Mouse (Mus musculus) left cerebral cortex, adult 11 months (tissue): ENCODE measurements around the gene Phospho1.

Experiments used
- DNase-seq: peaks from one replicate; pipeline ENCODE4 v3.0.0; 2022; ENCODE audit warnings: low spot score

Gene Phospho1

GRCm38 (mm10) chr11:95824071-95824876, at the start of gene Phospho1:
Gene Phospho1, plus strand, starts transcription at chr11:95824499.
- peak; percentile 83 for DNase-seq

GRCm38 (mm10) chr11:95777323-95778297, 46.7 kb upstream of the Phospho1 start:
- DNase-seq, result no peak

DNA sequence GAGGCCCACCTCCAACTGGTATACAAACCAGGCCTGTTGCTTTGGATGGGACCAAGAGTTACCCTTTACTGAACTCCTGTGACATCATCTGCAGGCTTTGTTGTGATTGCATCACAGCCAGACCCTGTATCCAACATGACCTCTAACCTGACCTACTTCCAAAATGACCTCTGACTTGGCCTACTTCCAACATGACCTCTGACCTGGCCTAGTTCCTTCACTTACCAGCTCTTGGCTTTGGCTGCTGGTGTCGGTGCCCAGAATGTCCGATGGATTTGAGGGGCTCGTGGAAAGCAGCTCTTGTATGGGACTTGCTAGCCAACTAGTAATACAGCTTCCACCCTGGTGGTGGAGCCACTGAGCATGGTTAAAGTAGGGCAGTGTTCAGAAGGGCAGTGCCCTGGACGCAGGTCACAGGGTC, 45.5 kb upstream of the Phospho1 start:
- no peak for DNase-seq

DNA sequence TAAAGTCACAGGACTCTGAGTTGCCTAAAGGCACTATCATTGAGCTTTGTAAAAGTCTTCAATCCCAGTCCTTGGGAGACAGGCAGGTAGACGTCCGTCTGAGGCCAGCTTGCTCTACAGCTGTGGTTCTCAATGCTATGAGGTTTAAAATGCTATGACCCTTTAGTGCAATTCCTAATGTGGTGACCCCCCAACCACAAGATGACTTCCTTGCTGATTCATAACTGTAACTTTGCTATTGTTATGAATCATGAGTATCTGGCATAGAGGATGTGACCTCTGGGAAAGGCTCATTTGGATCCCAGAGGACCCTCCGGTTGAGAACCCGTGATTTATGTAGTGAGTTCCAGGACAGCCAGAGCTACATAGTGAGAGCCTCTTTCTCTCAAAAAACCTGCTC, 44.9 kb upstream of the Phospho1 start:
- no peak for DNase-seq

- no peak for DNase-seq
These were observed 43.8 kb upstream of the Phospho1 start for GRCm38 (mm10) chr11:95780480-95780879.

- DNase-seq, result no peak
These were observed 42.7 kb upstream of the Phospho1 start for GRCm38 (mm10) chr11:95781557-95781956.

DNA sequence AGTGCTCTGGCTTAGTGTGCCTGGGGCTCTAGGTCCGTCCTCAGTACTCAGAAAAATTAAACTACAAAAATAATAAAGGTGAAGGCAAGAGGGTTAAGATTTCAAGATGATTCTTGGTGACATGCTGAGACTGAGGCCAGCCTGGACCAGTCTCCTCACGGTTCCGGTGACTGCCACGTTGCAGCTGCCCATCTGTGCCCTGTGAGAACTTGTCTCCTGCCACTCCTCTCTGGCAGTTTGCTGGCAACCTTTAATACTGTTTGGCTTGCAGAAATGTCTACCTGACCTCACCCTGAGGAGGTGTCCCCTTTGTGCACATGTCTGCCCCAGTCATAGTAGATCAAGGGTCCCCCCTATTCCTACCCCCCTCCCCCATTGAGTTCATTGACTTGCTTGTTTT, 40.8 kb upstream of the Phospho1 start:
- no peak for DNase-seq

- no peak for DNase-seq
These were observed 40.3 kb upstream of the Phospho1 start for GRCm38 (mm10) chr11:95783958-95784357.

- no peak for DNase-seq
These were observed 38.6 kb upstream of the Phospho1 start for GRCm38 (mm10) chr11:95785675-95786074.

GRCm38 (mm10) chr11:95786511-95786910, 37.8 kb upstream of the Phospho1 start:
- DNase-seq, result no peak

GRCm38 (mm10) chr11:95789451-95789891, 34.8 kb upstream of the Phospho1 start:
- DNase-seq, result no peak

- peak; percentile 40 for DNase-seq
These were observed 32.5 kb upstream of the Phospho1 start for GRCm38 (mm10) chr11:95791787-95792186.

DNA sequence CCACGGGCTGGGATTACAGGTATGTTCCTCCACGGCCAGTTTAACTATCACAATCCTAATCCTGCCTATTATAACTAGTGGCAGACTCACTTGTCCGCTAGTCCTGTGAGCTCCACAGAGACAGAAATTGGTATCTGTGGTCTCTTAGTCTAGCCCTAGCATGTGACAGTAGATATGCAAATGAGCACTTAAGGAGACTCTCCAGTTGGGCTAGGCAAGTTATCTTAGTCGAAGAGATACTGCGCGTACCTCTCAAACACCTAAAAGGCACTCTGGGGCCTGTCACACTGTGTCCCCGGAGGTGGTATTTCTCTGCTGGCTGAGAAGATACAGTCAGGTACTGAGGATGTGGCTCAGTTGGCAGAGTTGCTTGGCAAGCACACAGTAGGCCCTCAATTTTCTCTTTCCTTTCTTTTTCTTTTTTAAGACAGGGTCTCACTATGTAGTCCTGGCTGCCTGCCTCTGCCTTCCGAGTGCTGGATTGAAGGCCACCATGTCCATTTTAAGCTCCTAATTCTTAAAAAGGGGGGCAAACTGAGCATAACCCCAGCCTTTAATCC, 31.3 kb upstream of the Phospho1 start:
- no peak for DNase-seq

- no peak for DNase-seq
These were observed 30.1 kb upstream of the Phospho1 start for GRCm38 (mm10) chr11:95794201-95794600.

DNA sequence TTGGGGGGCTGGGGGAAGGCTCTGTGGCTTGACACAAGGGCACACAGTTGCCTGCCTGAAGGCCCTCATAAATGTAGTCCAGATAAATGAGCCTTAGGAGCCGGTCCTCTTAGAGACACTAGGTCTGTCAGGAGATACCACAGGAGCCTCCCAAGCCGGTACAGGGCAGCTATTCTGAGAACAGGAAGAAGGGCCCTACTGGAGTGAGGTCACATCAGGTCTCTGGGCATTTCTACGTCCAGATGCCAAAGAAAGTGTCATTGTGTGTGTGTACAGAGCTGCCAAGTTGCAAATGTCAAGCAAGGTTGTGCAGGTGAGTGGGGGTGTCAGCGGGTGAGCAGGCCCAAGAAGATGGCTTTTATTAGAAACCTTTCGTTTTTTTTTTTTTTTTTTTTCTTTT, 28.7 kb upstream of the Phospho1 start:
- DNase-seq, result no peak

DNA sequence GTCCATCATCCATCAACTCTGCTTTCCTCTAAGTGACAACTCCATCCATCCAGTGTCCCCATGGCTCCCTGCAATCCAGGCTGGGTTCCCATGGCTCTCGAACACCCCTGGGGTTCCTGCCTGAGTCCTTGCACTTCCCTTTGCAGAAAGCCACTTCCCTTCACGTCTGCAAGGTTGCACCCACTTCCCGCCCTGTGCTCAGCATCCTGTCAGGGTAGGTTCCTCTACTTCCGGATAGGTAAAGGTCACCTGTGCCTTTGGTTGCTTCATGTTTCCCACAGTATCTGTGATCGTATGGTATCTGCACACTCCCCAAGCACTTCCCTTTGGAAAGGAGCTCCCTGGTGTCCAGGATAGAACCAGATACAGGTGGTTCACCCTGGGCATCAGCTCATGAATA, 19.3 kb upstream of the Phospho1 start:
- DNase-seq, result no peak

DNA sequence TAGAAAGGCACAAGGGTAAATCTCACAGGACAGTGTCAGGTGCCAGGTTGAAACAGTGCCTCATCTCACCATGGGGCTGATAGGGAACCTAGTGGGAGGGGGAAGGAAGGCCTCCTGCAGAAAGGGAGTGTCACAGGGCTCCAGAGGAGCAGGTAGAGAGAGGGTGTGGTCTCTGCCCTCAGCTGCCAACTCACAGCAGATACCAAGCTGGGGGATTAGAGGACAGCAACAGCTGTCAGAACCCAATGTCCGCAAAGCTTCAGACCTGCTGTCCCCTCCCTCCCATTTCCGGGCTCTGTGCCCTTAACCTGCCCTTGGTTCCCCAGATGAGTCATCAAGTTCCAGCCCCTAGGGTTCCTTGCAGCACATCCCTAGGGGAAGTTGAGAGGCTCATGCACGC, 18.8 kb upstream of the Phospho1 start:
- DNase-seq, result no peak

DNA sequence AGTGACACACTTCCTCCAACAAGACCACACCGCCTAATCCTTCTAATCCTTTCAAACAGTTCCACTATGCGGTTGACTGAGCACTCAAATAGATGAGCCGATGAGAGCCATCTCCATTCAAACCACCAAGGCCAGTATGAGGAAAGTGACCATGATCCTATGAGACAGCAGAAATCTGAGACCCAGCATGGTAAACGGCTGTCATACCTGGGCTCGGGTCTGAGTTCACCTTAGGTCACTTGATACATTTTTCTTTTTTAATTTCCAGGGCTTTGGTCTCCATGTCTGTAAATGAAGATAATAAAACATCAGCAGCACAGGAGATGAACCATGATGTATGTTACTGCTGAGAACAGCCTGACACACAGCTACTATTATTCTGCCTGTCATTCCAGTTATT, 16.4 kb upstream of the Phospho1 start:
- no peak for DNase-seq

GRCm38 (mm10) chr11:95808448-95809011, 15.8 kb upstream of the Phospho1 start:
- no peak for DNase-seq

DNA sequence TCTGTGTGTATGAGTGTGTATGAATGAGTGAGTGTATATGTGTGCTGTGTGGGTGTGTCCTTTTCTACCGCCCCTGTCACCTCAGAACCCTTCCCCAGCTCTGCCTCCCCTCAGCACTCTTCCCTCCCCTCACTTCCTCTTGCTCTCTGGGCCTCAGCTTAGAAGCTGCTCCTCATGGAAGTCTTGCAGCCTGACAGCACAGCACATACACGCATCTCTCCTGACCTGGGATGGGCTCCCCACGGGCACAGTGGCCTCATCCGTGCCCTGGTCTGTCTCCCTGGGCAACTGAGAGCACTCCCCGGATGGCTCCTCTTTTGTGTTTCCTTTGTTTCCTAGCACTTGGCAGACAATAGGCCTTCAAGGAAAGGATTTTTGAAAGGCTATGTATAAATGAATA, 14.7 kb upstream of the Phospho1 start:
- DNase-seq, result no peak

GRCm38 (mm10) chr11:95810828-95811227, 13.5 kb upstream of the Phospho1 start:
- no peak for DNase-seq

DNA sequence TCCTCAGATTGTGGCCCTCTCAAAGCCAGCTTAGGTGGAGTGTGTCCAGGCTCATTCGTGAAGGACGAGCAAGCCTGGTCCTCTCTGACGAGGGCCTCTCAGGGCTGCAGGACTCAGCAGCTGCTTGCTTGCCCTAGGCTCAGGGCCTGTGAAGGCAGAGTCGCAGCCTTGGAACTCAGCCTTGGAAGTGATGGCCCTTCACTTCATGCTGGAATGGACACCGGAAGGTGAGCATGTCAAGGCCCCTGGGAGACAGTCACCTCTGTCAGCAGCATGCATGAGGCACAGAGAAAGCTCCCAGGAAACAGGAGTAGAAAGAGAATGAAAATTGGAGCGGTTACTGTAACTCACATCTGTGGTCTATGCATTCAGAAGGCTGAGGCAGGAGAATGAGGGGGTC, 12.6 kb upstream of the Phospho1 start:
- DNase-seq, result no peak
